11 mouse cellular contexts compared by ENCODE assay signal in the genomic region with DNA sequence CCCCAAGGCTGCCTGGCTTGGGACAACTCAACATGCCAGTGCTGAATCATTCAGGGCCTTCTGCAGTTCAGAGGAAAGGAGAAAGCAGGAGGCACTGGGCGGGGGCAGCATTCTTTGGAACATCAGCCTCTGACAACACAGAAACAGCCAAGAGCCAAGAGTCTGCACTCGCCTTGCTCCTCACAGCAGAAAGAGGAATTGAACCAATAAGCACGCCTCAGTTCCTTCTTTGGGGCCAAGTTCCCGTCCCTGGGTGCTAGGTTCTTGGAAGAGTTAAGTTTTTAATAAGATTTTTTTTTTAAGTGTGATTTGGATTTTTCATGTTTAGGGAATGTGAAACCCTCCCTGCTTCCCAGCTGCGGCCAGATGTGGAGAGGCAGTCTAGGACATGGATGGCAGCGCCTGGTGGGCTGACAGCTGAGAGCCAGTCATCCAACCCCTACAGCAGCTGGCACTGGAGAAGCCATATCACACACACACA. TPM values are rescaled to one million over a fixed set of nuclear protein-coding genes. Genes with fewer than 3 reads are reported as not detected.
A peak's percentile ranks its signal among the peaks of the same experiment; 100 is the strongest.
DNase-seq lines count a peak whose midpoint lies in the region; ATAC-seq and TF ChIP-seq lines count a peak whose summit lies in the region.
"Had no signal": no experiment of that assay in that cellular context is flagged by ENCODE, and none has a peak within 500 bp of the region (broad histone marks: within the 10 kb centered on the region; RNA-seq: fewer than 3 reads in every experiment).

No protein-coding gene starts in this region.

- H3K9me3 ChIP-seq in kidney, postnatal 0 days (replicated peaks; ENCODE audit: low read length), result no peaks in the 10 kb centered on the region
- no peaks in the 10 kb centered on the region for H3K9me3 ChIP-seq in kidney, embryonic 14.5 days (ENCODE audit: control insufficient read depth, low read length)
- H3K9me3 ChIP-seq in embryonic facial prominence, embryonic 15.5 days (replicated peaks), result no peaks in the 10 kb centered on the region
- no peaks in the 10 kb centered on the region for H3K9me3 ChIP-seq in liver, embryonic 12.5 days (replicated peaks)
- H3K9me3 ChIP-seq in midbrain, embryonic 14.5 days (ENCODE audit: control insufficient read depth, low read length), result no peaks in the 10 kb centered on the region
- H3K9me3 ChIP-seq: hindbrain, embryonic 15.5 days; midbrain, embryonic 13.5 days had no signal

- ATAC-seq in kidney, postnatal 0 days (replicated peaks; ENCODE audit: low FRiP score, low read depth), result no peak
- no peak for ATAC-seq in kidney, embryonic 14.5 days (ENCODE audit: low FRiP score, low TSS enrichment)
- peak; percentile 54; the same call in 1 of the 2 replicates for ATAC-seq in embryonic facial prominence, embryonic 15.5 days (ENCODE audit: insufficient number of reproducible peaks, low FRiP score, low TSS enrichment, low read depth)
- no peak for ATAC-seq in liver, embryonic 12.5 days
- ATAC-seq in midbrain, embryonic 14.5 days (ENCODE audit: low FRiP score, low TSS enrichment), result no peak
- ATAC-seq: midbrain, embryonic 13.5 days had no signal

- no peak for TF ChIP-seq CTCF in kidney, postnatal 0 days (IDR thresholded peaks at IDR 0.05; ENCODE audit: low read depth)

- DNase-seq in kidney, postnatal 0 days (ENCODE audit: low spot score), result peak; percentile 31
- DNase-seq in skeletal muscle tissue, adult 2 months (ENCODE audit: low read depth, low spot score), result peak; percentile 81
- DNase-seq in midbrain, embryonic 14.5 days, result no peak
- no peak for DNase-seq in cerebellum, adult 11 months
- no peak for DNase-seq in cerebellum, postnatal 4 days (ENCODE audit: low spot score in 2 of 2)
- DNase-seq: cerebellum, adult 8-10 months had no signal

- no peak overlapping the region for H3K9ac ChIP-seq in kidney, postnatal 0 days (ENCODE audit: low read depth, low read length)
- H3K9ac ChIP-seq in kidney, embryonic 14.5 days (ENCODE audit: low read depth, low read length), result no peak overlapping the region
- H3K9ac ChIP-seq in embryonic facial prominence, embryonic 15.5 days, result no peak overlapping the region
- peak overlapping the region; percentile 39; the same call in 1 of the 2 replicates for H3K9ac ChIP-seq in liver, embryonic 12.5 days
- H3K9ac ChIP-seq in midbrain, embryonic 14.5 days (replicated peaks; ENCODE audit: low read length), result no peak overlapping the region
- H3K9ac ChIP-seq: hindbrain, embryonic 15.5 days; midbrain, embryonic 13.5 days had no signal

- H3K27me3 ChIP-seq in kidney, postnatal 0 days (ENCODE audit: insufficient read depth, low read length), result no peaks in the 10 kb centered on the region
- no peaks in the 10 kb centered on the region for H3K27me3 ChIP-seq in kidney, embryonic 14.5 days (ENCODE audit: control insufficient read depth, insufficient read depth, low read length)
- no peaks in the 10 kb centered on the region for H3K27me3 ChIP-seq in embryonic facial prominence, embryonic 15.5 days
- H3K27me3 ChIP-seq in liver, embryonic 12.5 days (replicated peaks), result no peaks in the 10 kb centered on the region
- no peaks in the 10 kb centered on the region for H3K27me3 ChIP-seq in midbrain, embryonic 14.5 days (ENCODE audit: control insufficient read depth, insufficient read depth, low read length)
- H3K27me3 ChIP-seq: hindbrain, embryonic 15.5 days; midbrain, embryonic 13.5 days had no signal

- no peaks in the 10 kb centered on the region for H3K4me1 ChIP-seq in kidney, postnatal 0 days (replicated peaks; ENCODE audit: insufficient read depth, low read length)
- 0 out of 2 replicates have a peak, but pooled peaks cover under 1% of the 10 kb centered on the region for H3K4me1 ChIP-seq in kidney, embryonic 14.5 days (ENCODE audit: control insufficient read depth, insufficient read depth, low read length)
- peaks cover 17% of the 10 kb centered on the region for H3K4me1 ChIP-seq in embryonic facial prominence, embryonic 15.5 days
- peaks cover 59% of the 10 kb centered on the region for H3K4me1 ChIP-seq in liver, embryonic 12.5 days
- H3K4me1 ChIP-seq in midbrain, embryonic 14.5 days (ENCODE audit: control insufficient read depth, insufficient read depth, low read length), result no peaks in the 10 kb centered on the region
- H3K4me1 ChIP-seq: hindbrain, embryonic 15.5 days; midbrain, embryonic 13.5 days had no signal

- H3K4me3 ChIP-seq in kidney, postnatal 0 days (replicated peaks; ENCODE audit: low read depth, low read length), result no peak overlapping the region
- no peak overlapping the region for H3K4me3 ChIP-seq in kidney, embryonic 14.5 days (ENCODE audit: low read length)
- H3K4me3 ChIP-seq in embryonic facial prominence, embryonic 15.5 days (replicated peaks), result no peak overlapping the region
- no peak overlapping the region for H3K4me3 ChIP-seq in liver, embryonic 12.5 days
- H3K4me3 ChIP-seq in midbrain, embryonic 14.5 days (replicated peaks; ENCODE audit: low read depth, low read length), result no peak overlapping the region
- H3K4me3 ChIP-seq: hindbrain, embryonic 15.5 days; midbrain, embryonic 13.5 days had no signal

- 66% methylated on average over 6 of the region's 6 CpGs for WGBS in kidney, postnatal 0 days
- 77% methylated on average over 6 of the region's 6 CpGs for WGBS in kidney, embryonic 14.5 days
- WGBS in embryonic facial prominence, embryonic 15.5 days, result 44% methylated on average over 6 of the region's 6 CpGs
- 80% methylated on average over 6 of the region's 6 CpGs for WGBS in liver, embryonic 12.5 days (ENCODE audit: insufficient replicate concordance)
- 84% methylated on average over 6 of the region's 6 CpGs for WGBS in midbrain, embryonic 14.5 days

- H3K4me2 ChIP-seq in kidney, postnatal 0 days (ENCODE audit: low read length), result no peak overlapping the region
- no peak overlapping the region for H3K4me2 ChIP-seq in kidney, embryonic 14.5 days (replicated peaks; ENCODE audit: low read depth, low read length)
- peak overlapping the region; percentile 3; the same call in 1 of the 2 replicates for H3K4me2 ChIP-seq in embryonic facial prominence, embryonic 15.5 days (replicated peaks)
- H3K4me2 ChIP-seq in liver, embryonic 12.5 days, result no peak overlapping the region
- H3K4me2 ChIP-seq in midbrain, embryonic 14.5 days (ENCODE audit: low read length), result no peak overlapping the region
- H3K4me2 ChIP-seq: hindbrain, embryonic 15.5 days; midbrain, embryonic 13.5 days had no signal

- no peak overlapping the region for H3K27ac ChIP-seq in kidney, postnatal 0 days
- no peak overlapping the region for H3K27ac ChIP-seq in kidney, embryonic 14.5 days (ENCODE audit: low read depth, low read length)
- peak overlapping the region; percentile 87 for H3K27ac ChIP-seq in embryonic facial prominence, embryonic 15.5 days (replicated peaks)
- peak overlapping the region; percentile 53 for H3K27ac ChIP-seq in liver, embryonic 12.5 days
- no peak overlapping the region for H3K27ac ChIP-seq in midbrain, embryonic 14.5 days (replicated peaks; ENCODE audit: low read depth, low read length)
- H3K27ac ChIP-seq: hindbrain, embryonic 15.5 days; midbrain, embryonic 13.5 days had no signal

- 0 out of 2 replicates have a peak, but pooled peaks cover 13% of the 10 kb centered on the region for H3K36me3 ChIP-seq in kidney, postnatal 0 days (ENCODE audit: insufficient read depth, low read length)
- H3K36me3 ChIP-seq in kidney, embryonic 14.5 days (ENCODE audit: control insufficient read depth, insufficient read depth, low read length), result peaks cover 17% of the 10 kb centered on the region; the same call in 1 of the 2 replicates
- H3K36me3 ChIP-seq in embryonic facial prominence, embryonic 15.5 days, result peaks cover 28% of the 10 kb centered on the region; the same call in 1 of the 2 replicates
- peaks cover 96% of the 10 kb centered on the region for H3K36me3 ChIP-seq in liver, embryonic 12.5 days
- peaks cover 3% of the 10 kb centered on the region; the same call in 1 of the 2 replicates for H3K36me3 ChIP-seq in midbrain, embryonic 14.5 days (ENCODE audit: control insufficient read depth, insufficient read depth, low read length)

RNA-seq across cellular contexts. Expression of a gene that starts 10.3 kb away (rescaled TPM):
- 13.4 and 14.6 TPM in 2 replicates for polyA plus RNA-seq in kidney, postnatal 0 days (2015; fragmentation: Nextera tagmentation; extraction: Ambion mirVana)
- polyA plus RNA-seq in kidney, embryonic 14.5 days (2014; fragmentation: Nextera tagmentation; extraction: Ambion mirVana), result 10.8 and 14.1 TPM in 2 replicates
- polyA plus RNA-seq in embryonic facial prominence, embryonic 15.5 days (2015; fragmentation: Nextera tagmentation; extraction: Ambion mirVana), result 15.0 and 16.0 TPM in 2 replicates
- polyA plus RNA-seq in liver, embryonic 12.5 days (2016; fragmentation: Nextera tagmentation; extraction: Ambion mirVana), result 37.2 and 39.1 TPM in 2 replicates
- polyA plus RNA-seq in midbrain, embryonic 14.5 days (2014; fragmentation: Nextera tagmentation; extraction: Ambion mirVana), result 2.9 and 4.6 TPM in 2 replicates

RNA-seq across cellular contexts. Expression of a gene that starts 17.4 kb away (rescaled TPM):
- 3.5 and 4.8 TPM in 2 replicates for polyA plus RNA-seq in kidney, postnatal 0 days (2015; fragmentation: Nextera tagmentation; extraction: Ambion mirVana)
- polyA plus RNA-seq in kidney, embryonic 14.5 days (2014; fragmentation: Nextera tagmentation; extraction: Ambion mirVana), result 9.7 and 12.5 TPM in 2 replicates
- 10.8 and 11.5 TPM in 2 replicates for polyA plus RNA-seq in embryonic facial prominence, embryonic 15.5 days (2015; fragmentation: Nextera tagmentation; extraction: Ambion mirVana)
- 16.1 and 17.4 TPM in 2 replicates for polyA plus RNA-seq in liver, embryonic 12.5 days (2016; fragmentation: Nextera tagmentation; extraction: Ambion mirVana)
- polyA plus RNA-seq in midbrain, embryonic 14.5 days (2014; fragmentation: Nextera tagmentation; extraction: Ambion mirVana), result 1.5 and 2.6 TPM in 2 replicates

RNA-seq across cellular contexts. Expression of a gene that starts 49.5 kb away (rescaled TPM):
- 0.14 TPM in 1 of 2 replicates, not detected in the other for polyA plus RNA-seq in kidney, postnatal 0 days (2015; fragmentation: Nextera tagmentation; extraction: Ambion mirVana)
- polyA plus RNA-seq in kidney, embryonic 14.5 days (2014; fragmentation: Nextera tagmentation; extraction: Ambion mirVana), result not detected in 2 replicates
- 0.32 and 0.51 TPM in 2 replicates for polyA plus RNA-seq in embryonic facial prominence, embryonic 15.5 days (2015; fragmentation: Nextera tagmentation; extraction: Ambion mirVana)
- not detected in 2 replicates for polyA plus RNA-seq in liver, embryonic 12.5 days (2016; fragmentation: Nextera tagmentation; extraction: Ambion mirVana)
- 0.55 and 1.00 TPM in 2 replicates for polyA plus RNA-seq in midbrain, embryonic 14.5 days (2014; fragmentation: Nextera tagmentation; extraction: Ambion mirVana)

RNA-seq across cellular contexts. Expression of a gene that starts 59.9 kb away (rescaled TPM):
- 38.6 and 39.2 TPM in 2 replicates for polyA plus RNA-seq in kidney, postnatal 0 days (2015; fragmentation: Nextera tagmentation; extraction: Ambion mirVana)
- 22.4 and 29.1 TPM in 2 replicates for polyA plus RNA-seq in kidney, embryonic 14.5 days (2014; fragmentation: Nextera tagmentation; extraction: Ambion mirVana)
- 7.9 and 8.9 TPM in 2 replicates for polyA plus RNA-seq in embryonic facial prominence, embryonic 15.5 days (2015; fragmentation: Nextera tagmentation; extraction: Ambion mirVana)
- 19.2 and 19.3 TPM in 2 replicates for polyA plus RNA-seq in liver, embryonic 12.5 days (2016; fragmentation: Nextera tagmentation; extraction: Ambion mirVana)
- polyA plus RNA-seq in midbrain, embryonic 14.5 days (2014; fragmentation: Nextera tagmentation; extraction: Ambion mirVana), result 2.4 and 3.5 TPM in 2 replicates

Comparison
In these comparisons a context has a peak if more than half of its experiments do, and no peak if none do; other contexts are left out.
1. DNase-seq: peak in kidney, postnatal 0 days (single experiment) and skeletal muscle tissue, adult 2 months (single experiment); none in midbrain, embryonic 14.5 days (single experiment), cerebellum, adult 11 months (single experiment) and cerebellum, postnatal 4 days (0 of 2).
2. H3K27ac ChIP-seq: peak in embryonic facial prominence, embryonic 15.5 days (single experiment) and liver, embryonic 12.5 days (single experiment); none in kidney, postnatal 0 days (single experiment), kidney, embryonic 14.5 days (single experiment) and midbrain, embryonic 14.5 days (single experiment).